Mouse (Mus musculus) urinary bladder, postnatal 14 days (tissue): Measurements from ENCODE around the gene Tyro3.

Experiments used
- DNase-seq: peaks from one replicate; pipeline ENCODE4 v3.0.0; 2021; ENCODE audit warnings: low spot score

The Tyro3 gene

DNA sequence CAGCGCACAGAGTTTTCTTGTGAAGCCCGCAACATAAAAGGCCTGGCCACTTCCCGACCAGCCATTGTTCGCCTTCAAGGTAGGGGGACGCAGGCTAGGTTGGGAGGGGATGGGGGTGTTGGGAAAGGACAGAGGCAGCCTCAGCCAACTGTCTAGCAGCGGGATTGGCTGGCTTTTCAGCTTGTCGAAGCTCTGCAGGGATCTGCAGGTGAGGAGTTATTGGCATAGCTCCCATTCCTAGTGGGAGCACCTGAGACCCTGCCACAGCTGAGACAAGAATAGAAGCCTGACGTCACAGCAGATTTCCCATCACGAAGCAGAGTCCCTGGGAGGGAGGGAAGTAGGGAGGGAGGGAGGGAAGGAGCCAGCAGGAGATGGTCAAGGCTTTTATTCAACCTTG is 7.2 kb downstream of the Tyro3 start:
- no peak for DNase-seq

DNA sequence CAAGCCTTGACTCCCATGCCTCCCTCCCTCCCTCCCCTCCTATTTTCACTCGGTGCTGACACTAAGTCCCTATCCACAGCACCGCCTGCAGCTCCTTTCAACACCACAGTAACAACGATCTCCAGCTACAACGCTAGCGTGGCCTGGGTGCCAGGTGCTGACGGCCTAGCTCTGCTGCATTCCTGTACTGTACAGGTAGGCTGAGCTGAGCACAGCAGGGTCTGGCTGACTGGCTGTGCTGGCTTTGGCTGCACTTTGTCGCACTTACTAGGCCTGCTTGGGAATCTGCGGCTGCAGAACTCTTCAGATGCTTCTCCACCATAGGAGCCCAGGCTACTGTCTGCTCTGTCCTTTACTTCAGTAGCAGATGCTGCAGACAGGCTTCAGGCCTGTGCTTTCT is 8.0 kb downstream of the Tyro3 start:
- no peak for DNase-seq

DNA sequence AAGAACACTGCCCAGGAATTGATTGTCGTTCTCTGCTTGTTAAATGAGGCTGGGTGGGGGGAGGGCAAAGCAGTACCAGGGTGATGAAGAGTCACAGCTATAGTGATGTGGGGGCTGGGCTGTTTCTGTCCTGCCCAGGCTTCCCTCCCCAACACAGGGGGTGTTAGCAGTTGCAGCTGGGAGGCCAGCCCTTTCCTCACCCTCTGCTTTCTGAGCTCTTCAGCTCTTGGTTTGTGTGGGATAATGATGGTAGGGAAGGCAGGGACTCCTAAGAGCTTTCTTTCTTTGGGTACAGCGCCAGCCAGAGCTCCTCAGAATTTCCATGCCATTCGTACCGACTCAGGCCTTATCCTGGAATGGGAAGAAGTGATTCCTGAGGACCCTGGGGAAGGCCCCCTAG is 10.9 kb downstream of the Tyro3 start:
- no peak for DNase-seq

DNA sequence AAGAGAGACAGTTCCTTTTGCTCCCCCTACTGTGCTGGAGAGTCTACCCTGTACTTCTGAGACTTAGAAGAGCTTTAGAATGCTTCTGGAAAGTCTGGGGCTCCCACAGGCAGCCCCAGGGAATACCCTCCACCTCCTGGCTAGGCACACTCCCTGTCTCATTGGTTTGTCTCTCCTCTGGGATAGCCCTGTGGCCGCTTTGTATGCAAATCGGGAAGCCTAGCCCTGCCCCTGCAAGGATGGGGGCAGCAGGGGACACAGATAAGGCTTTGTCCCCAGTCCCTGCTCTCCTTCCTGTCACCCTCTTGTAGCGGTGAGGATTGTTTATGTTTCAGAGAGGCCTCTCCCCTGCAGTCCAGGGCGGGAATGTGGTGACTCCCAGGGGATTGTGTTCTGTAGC is 11.3 kb downstream of the Tyro3 start:
- no peak for DNase-seq

DNA sequence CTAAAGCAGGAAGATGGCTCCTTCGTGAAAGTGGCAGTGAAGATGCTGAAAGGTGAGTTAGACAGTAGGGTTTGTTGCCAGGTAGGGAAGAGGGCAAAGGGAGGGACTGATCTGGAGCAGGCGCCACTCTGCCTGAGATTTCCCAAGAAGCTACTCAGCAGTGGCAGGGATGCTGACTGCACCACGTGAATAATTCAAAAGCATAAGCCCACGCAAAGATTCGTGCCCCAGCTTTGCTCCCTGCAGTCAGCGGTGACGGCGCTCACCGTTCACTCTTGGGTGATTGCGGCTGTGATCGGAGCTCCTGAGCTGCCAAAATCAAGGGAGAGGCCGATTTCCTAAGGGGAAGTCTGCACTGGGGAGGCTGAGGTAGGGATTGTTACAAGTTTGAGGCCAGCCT is 13.4 kb downstream of the Tyro3 start:
- no peak for DNase-seq

DNA sequence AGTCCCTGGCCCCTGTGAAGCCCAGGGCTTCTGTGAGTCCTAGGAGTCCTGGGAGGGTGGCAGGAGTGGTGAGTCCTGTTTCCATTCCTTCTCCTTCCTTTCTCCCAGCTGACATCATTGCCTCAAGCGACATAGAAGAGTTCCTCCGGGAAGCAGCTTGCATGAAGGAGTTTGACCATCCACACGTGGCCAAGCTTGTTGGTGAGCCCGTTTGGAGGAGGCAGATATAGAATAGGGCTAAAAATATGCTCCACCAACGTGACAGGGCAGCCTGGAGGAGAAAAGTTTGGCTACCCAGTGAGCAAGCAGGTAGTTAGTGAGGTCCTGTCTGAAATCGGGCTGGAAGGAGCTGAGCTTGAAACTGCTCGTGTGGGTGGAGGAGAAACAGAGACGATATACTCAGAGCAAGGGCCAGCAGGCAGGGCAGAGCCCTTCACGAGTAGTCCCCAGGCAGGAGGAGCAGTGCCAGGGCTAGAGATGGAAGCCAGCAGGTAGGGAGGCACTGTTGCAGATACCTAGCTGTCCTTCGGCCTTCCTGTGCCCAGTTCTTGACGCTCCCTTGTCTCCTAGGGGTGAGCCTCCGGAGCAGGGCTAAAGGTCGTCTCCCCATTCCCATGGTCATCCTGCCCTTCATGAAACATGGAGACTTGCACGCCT is 14.1 kb downstream of the Tyro3 start:
- DNase-seq: no peak

DNA sequence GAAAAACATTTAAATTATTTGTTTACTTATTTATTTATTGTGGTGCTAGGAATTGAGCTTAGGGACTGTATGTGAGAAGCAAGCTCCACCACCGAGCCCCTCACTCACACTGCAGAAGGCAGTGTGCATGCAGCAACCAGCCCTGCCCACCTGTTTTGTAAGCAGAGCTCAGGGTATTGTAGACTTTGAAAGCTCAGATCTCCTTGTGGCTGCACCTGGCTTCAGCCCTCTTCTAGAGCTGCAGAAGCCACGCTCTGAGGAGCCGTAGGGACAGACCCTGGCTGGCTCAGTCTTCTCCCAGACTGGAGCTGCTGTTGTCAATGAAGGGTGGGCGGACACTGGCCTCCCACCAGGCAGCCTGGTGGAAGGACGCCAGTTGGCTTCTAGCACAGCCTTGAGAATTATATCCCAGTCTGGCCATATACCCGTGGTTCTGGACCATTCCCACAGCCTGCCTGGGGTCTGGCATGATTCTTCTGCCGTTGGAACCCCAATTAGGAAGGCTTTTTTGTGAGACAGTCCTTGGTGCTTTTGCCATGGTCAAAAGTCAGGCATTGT is 16.9 kb downstream of the Tyro3 start:
- no peak for DNase-seq

DNA sequence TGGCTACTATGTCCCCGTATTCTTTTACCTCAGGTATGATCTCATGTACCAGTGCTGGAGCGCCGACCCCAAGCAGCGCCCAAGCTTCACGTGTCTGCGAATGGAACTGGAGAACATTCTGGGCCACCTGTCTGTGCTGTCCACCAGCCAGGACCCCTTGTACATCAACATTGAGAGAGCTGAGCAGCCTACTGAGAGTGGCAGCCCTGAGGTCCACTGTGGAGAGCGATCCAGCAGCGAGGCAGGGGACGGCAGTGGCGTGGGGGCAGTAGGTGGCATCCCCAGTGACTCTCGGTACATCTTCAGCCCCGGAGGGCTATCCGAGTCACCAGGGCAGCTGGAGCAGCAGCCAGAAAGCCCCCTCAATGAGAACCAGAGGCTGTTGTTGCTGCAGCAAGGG is 19.1 kb downstream of the Tyro3 start:
- DNase-seq: no peak

DNA sequence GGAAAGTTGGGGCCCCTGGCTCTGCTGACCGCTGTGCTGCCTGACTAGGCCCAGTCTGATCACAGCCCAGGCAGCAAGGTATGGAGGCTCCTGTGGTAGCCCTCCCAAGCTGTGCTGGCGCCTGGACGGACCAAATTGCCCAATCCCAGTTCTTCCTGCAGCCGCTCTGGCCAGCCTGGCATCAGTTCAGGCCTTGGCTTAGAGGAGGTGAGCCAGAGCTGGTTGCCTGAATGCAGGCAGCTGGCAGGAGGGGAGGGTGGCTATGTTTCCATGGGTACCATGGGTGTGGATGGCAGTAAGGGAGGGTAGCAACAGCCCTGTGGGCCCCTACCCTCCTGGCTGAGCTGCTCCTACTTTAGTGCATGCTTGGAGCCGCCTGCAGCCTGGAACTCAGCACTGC is 19.5 kb downstream of the Tyro3 start:
- DNase-seq: no peak

DNA sequence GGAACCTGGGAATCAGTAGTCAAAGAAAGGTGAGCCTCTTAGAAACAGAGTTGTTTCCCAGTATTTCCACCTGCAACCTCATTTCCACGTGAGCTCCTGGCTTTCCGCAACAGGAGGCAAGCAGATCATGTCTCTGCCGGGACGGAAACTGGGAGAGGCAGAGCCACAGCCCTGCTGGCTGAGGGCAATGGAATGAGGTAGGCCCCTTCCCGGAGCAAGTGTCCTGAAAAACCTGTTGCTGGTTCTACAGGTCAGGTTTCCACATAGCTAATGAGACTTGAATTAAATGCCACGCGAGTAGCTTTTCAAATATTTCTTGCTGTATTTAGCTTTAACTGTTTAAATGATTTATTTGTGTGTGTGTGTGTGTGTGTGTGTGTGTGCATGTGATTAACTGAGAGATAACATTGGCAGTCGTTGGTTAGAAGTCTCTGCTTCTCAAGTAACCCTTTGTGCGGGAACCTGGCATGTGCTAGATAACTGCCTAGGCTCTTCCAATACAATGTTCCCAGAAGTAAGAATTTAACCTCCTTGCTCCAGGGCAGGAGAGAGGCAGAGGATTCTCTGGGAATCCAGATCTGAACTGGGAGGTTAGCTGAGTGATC is 21.2 kb downstream of the Tyro3 start:
- peak; percentile 66 for DNase-seq

DNA sequence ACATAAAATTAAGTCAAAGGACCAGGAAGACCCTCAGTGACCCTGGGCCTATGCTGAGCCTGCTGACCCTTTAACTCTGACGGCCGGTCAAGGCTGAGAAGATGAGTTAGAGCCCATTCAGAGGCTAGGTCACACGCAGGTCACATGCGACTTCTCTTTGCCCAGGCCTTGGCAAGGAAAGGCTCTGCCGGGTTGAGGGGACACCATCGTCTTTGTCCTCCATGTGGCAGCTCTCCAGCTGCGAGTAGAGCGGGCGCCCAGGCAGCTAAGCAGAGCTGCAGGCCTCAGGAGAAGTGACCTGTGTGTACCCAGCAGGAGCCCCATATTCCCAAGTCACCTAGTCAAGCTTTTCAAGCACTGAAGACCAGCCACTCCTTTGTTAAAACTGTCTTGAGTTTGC is 23.6 kb downstream of the Tyro3 start:
- no peak for DNase-seq

DNA sequence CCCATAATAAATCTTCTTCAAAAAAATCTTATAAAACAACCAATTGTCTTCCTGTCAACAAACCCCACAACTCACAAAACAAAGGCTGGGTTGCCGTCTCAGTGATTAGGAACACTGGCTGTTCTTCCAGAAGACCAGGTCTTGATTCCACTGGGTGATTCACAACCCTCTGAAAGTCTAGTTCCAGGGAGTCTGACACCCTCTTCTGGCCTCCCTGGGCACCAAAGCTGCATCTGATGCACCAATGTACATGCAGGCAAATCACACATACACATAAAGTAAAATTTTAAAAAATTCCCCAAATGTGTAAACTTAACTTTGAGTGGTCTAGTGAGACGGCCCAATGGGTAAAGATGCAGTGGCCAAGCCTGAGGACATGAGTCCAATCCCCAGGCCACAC is 33.0 kb downstream of the Tyro3 start:
- DNase-seq: no peak

DNA sequence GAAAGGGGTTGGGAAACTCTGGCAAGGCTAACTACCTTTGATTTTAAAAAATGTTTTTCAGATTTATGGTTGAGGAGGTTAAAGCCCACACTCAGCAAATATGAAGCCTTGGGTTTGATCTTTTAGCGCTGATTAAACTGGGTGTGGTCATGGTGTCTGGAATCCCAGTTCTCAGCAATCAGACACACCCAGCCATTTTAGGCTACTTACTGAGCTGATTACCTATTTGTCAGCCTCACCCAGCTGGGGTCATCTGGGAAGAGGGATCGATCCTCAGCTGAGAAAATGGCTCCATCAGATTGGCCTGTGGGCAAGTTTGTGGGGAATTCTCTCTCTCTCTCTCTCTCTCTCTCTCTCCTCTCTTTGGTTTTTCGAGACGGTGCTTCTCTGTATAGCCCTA is 36.7 kb downstream of the Tyro3 start:
- DNase-seq: no peak

DNA sequence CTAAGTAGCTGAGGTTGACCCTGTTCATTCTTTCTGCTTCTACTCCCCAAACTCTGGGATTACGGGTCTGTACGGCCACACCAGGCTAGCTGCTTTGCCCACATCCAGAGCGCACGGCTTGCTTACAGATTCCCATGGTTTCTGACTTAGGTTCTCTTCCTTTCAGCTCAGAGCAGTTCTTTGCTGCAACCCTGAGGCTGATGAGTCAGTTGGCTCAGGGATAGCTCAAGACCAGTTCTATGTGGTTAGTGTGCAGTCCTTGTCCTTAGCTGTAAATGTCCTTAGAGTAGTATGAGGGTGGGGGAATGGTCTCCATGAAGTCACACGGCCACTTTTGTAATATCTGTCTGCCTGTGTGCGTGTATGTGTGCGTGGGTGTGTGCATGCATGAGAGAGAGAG is 40.1 kb downstream of the Tyro3 start:
- no peak for DNase-seq

DNA sequence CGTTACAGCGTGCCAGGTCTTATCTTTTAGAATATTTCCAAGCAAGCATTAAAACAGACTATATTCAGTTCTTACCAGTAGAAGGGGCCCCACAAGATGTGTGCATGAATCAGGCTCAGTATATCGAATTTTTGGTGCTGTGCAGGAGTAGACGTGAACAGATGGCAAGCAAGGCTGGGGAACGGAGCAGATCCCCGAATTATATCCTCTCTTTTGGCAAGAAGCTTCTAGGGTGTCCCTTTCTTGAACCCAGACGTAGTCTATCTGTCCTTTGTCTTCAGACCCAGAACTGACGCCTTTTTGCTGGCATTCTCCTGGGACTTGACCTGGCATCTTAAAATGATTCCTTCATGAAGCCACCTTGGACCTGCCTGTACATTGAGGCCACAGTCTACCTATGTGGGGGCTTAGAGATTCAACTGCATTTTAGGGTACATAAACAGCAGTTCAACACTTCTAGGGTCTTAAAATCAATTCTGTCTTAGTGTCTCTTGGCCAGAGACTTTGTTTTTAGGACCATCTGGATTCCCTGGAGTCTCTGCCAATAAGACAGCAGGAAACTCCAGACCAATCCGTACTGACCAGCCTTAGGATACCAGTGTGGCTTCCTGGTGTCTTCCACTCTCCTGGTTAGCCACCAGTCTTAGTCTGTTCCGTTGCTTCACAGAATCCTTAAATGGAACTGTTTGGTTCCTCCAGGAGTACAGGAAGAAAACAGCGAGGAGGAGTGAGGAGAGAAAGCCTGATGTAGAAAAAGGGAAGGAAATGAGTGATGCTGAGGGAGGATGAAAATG is 41.0 kb downstream of the Tyro3 start:
- DNase-seq: no peak

DNA sequence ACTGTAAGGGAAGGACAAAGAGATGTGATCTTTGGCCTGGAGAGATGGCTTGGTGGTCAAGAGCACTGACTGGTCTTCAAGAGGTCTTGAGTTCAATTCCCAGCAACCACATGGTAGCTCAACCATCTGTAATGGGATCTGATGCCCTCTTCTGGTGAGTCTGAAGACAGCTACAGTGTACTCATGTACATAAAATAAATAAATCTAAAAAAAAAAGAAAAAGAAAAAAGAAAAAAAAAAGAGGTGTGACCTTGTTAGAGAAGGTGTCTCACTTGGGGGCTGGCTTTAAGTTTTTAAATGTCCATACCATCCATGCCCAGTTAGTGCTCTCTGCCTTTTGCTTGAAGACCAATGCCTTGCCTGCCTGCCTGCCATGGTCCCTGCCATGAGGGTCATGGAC is 42.5 kb downstream of the Tyro3 start:
- no peak for DNase-seq

DNA sequence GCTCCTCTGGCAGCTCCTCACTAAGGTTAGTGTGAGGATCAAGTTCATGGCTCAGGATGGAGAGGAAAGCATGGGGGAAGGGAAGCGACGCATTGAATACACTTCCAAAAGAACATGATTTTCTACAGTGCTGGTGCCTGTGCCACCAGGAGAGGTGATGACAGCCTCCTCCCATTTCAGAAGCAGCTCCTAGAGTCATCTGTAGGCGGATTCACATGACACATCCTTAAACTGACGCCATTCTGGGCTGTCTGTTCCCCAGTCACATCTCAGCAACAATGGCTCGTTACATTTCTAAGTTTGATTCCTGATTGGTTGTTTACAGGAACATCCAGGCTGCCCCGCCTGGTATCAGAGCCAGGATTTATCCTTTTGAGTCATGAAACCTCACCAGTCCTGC is 44.5 kb downstream of the Tyro3 start:
- no peak for DNase-seq

DNA sequence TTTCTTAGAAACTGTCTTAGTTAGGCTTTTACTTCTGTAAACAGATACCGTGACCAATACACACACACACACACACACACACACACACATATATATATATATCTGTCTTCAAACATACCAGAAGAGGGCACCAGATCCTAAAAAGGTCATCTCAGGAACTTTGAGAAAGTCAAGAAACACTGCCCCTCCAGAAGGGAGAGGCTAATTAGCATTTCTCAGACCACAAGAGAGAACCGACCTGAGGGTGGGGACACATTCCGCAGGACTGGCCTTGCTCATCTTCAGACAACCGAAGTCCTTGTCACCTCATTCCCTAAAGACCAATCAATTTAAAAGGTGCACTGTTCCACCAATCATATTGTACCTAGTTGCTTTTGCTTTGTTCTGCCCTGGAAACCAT is 46.0 kb downstream of the Tyro3 start:
- DNase-seq: no peak

DNA sequence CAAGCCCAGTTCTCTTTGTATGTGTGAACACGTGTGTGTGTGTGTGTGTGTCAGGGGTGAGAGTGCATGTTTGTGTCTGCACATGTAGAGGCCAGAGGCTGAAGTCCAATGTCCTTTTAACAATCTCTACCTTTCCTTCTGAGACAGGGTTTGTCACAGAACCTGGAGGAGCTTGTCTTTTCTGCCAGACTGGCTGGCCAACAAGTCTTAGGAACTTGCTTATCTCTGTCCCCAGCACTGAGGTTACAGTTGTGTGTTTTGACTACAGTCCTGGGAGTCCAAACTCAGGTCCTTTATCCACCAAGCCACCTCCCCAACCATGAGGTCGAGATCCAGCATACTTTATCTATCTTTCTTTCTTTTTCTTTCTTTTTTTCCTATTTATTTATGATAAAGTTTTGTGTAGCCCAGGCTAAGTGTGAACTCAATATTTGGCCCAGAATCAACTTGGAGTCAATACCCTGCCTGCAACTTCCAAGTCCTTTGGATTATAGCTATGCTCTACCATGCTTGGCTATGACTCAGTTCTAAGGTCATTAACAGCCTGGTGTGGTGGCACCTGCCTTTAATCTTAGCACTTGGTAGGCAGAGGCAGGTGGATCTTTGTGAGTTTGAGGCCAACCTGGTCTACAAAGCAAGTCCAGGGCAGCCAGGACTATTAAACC is 48.5 kb downstream of the Tyro3 start:
- no peak for DNase-seq

DNA sequence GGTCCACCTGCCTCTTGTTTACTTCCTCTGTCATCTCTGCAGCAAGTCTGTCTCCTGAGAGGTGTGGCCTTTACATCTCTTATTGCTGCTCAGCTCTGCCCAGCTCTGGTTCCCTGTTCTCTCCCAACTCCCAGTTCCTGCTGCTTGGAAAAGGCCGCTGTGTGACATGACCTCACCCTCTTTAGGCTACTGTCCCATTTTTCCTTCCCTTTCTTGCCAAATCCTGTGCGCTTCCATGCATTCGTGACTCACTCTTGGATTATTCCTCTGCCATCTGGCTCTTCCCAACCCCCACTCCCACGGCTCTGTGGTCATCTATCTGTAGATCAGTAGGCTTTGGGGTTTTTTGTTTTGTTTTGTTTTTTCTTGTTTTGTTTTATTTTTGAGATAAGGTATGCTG is 49.4 kb downstream of the Tyro3 start:
- peak; percentile 12 for DNase-seq

DNA sequence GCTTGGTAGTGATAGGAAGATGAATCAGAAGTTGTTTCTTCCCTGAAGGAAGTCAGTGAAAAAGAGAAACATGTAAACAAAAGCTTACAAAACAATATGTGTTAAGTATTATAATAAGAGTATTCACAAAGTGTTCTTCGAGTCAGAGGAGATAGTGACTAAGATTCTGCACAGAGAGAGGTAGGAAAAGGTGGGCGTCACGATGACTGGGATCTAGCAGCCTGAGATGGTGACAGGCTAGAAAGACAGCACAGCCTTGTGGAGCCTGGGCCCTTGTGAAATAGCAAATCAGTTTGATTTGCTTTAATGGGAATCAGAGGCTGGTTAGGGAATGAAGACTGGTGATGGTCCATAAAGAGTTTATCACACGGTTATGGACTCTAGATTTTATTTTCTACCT is 56.3 kb downstream of the Tyro3 start:
- no peak for DNase-seq

DNA sequence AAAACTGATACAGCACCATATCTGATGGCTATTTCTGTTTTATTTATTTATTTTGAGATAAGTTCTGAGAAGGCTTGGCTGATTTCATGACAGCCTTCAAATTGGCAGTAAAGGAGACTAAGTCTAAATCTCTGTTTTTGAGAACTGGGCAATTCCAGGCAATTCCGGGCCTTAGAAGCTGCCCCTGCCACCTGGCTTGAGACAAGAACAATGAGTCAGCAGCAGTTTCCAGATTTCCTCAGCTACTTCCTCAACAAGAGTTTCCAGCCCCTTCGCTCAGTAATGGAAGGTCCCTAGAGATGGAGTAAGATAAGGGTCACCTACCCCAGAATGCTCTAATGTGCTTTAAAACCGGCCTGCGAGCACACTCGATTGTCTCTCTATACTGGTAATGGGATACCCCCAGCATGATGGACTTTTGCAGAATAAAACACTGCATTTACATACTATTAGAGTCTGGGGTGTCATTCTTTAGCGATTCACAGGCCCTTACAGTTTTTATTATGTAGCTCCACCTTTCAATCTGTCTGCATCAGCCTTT is 57.8 kb downstream of the Tyro3 start:
- DNase-seq: no peak
